Mouse (Mus musculus) midbrain, embryonic 14.5 days (tissue): ENCODE results near the gene Spaca4. TPM values are rescaled to one million over a fixed set of nuclear protein-coding genes. Genes with fewer than 3 reads are reported as not detected.

Experiments used
- ATAC-seq: fragments of 200-750 bp; cut with Nextera tagmentation; 2 replicates; pipeline ENCODE4 v1.8.0; 2017; ENCODE audit warnings: moderate number of reproducible peaks, moderate library complexity; ENCODE audit not compliant: low FRiP score, low TSS enrichment
- DNase-seq: peaks from one replicate; pipeline ENCODE4 v3.0.0-alpha.2; 2015
- H3K27ac ChIP-seq: fragments of 300-500 bp; sonication (generic); replicated peaks from 2 replicates; pipeline ENCODE4 v1.5.1; 2014; ENCODE audit warnings: mild to moderate bottlenecking, low read depth, low read length, moderate library complexity
- H3K27me3 ChIP-seq: fragments of 300-500 bp; sonication (generic); 2 replicates; pipeline ENCODE4 v1.6.1; 2014; ENCODE audit warnings: low read length, control low read depth, mixed read lengths; ENCODE audit not compliant: control insufficient read depth, insufficient read depth
- H3K36me3 ChIP-seq: fragments of 300-500 bp; sonication (generic); 2 replicates; pipeline ENCODE4 v1.6.1; 2014; ENCODE audit warnings: low read length, control low read depth; ENCODE audit not compliant: control insufficient read depth, insufficient read depth
- H3K4me1 ChIP-seq: fragments of 300-500 bp; sonication (generic); 2 replicates; pipeline ENCODE4 v1.6.1; 2014; ENCODE audit warnings: mild to moderate bottlenecking, antibody characterized with exemption, low read length, control low read depth; ENCODE audit not compliant: control insufficient read depth, insufficient read depth
- H3K4me2 ChIP-seq: fragments of 300-500 bp; sonication (generic); 2 replicates; pipeline ENCODE4 v1.6.1; 2014; ENCODE audit warnings: mild to moderate bottlenecking, low read length, moderate library complexity
- H3K4me3 ChIP-seq: fragments of 300-500 bp; sonication (generic); replicated peaks from 2 replicates; pipeline ENCODE4 v1.5.1; 2014; ENCODE audit warnings: low read depth, low read length
- H3K9ac ChIP-seq: fragments of 300-500 bp; sonication (generic); replicated peaks from 2 replicates; pipeline ENCODE4 v1.6.1; 2014; ENCODE audit warnings: mild to moderate bottlenecking, low read length, moderate library complexity
- H3K9me3 ChIP-seq: fragments of 300-500 bp; sonication (generic); 2 replicates; pipeline ENCODE4 v1.6.1; 2016; ENCODE audit warnings: low read length, control low read depth, mixed read lengths; ENCODE audit not compliant: control insufficient read depth
- WGBS: fragments of 180-500 bp; shearing (Covaris S2); extraction: QIAGEN DNeasy Blood & Tissue Kit; methylation state at CpG from one replicate; pipeline ENCODE4 v1.1.7; 2014; 5-methylcytosine and 5-hydroxymethylcytosine counted together
- polyA plus RNA-seq: library from polyadenylated mRNA; unstranded; fragments of >200 nt; fragmentation: Nextera tagmentation; extraction: Ambion mirVana; gene quantifications from 2 replicates; pipeline ENCODE4 v1.2.1, GENCODE M21; 2014

Gene Spaca4
- polyA plus RNA-seq, 1 experiment from 2014 or later = not detected

DNA sequence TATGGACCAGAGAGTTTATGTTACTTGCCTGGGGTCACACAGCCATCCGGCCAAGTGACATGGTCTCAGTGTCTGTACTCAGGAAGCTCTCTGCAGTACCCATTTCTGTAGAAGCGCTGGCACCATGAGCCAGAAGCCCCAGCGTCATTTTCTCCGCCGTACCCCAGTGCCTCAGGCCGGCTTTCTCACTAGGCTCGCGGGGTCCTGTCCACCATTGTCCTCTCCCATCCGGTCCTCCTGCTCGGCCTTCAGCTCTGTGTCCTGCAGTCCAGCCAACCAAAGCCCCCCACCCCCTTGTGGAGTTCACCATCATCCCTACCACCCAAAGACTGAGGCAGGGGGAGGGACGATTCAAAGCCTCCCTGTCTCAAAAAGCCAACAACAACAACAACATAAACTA is 24.0 kb downstream of the Spaca4 start:
- no peak overlapping the region; the same call in 1 of the 2 replicates for H3K4me3 ChIP-seq
- H3K36me3 ChIP-seq = no peaks in the 10 kb centered on the region
- peaks cover 45% of the 10 kb centered on the region for H3K4me1 ChIP-seq
- H3K4me2 ChIP-seq = peak overlapping the region; percentile 94
- no peak overlapping the region; the same call in 1 of the 2 replicates for H3K9ac ChIP-seq
- no peak overlapping the region for H3K27ac ChIP-seq
- ATAC-seq (no peak), DNase-seq (no peak)
- H3K27me3 ChIP-seq = peaks cover 5% of the 10 kb centered on the region
- H3K9me3 ChIP-seq = no peaks in the 10 kb centered on the region
- WGBS = 87% methylated on average over 11 of the region's 11 CpGs

DNA sequence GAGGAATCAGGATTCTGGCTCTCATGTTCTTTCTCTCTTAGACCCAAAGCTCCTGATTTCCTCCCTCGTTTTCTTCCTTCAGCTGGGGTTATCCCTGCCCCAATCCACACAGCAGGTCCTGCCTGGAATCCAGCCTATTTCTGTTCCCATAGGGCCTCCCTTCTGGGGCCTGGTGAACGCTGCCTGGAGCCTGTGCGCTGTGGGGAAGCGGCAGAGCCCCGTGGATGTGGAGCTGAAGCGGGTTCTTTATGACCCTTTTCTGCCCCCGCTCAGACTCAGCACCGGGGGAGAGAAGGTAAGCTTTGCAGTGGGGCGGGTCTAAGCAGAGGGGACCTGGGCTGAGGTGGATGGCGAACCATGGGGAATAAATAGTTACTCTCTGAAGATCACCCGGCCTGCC is 24.5 kb downstream of the Spaca4 start:
- peaks cover 5% of the 10 kb centered on the region for H3K27me3 ChIP-seq
- H3K4me2 ChIP-seq = peak overlapping the region; percentile 94
- H3K36me3 ChIP-seq = no peaks in the 10 kb centered on the region
- peak overlapping the region; percentile 24 for H3K9ac ChIP-seq
- peak overlapping the region; percentile 49 for H3K4me3 ChIP-seq
- DNase-seq = no peak
- H3K9me3 ChIP-seq = no peaks in the 10 kb centered on the region
- peaks cover 40% of the 10 kb centered on the region for H3K4me1 ChIP-seq
- WGBS = 31% methylated on average over 11 of the region's 11 CpGs
- 0 out of 2 replicates have a peak overlapping the region, but pooled peaks have one; percentile 58 for H3K27ac ChIP-seq
- ATAC-seq = no peak

DNA sequence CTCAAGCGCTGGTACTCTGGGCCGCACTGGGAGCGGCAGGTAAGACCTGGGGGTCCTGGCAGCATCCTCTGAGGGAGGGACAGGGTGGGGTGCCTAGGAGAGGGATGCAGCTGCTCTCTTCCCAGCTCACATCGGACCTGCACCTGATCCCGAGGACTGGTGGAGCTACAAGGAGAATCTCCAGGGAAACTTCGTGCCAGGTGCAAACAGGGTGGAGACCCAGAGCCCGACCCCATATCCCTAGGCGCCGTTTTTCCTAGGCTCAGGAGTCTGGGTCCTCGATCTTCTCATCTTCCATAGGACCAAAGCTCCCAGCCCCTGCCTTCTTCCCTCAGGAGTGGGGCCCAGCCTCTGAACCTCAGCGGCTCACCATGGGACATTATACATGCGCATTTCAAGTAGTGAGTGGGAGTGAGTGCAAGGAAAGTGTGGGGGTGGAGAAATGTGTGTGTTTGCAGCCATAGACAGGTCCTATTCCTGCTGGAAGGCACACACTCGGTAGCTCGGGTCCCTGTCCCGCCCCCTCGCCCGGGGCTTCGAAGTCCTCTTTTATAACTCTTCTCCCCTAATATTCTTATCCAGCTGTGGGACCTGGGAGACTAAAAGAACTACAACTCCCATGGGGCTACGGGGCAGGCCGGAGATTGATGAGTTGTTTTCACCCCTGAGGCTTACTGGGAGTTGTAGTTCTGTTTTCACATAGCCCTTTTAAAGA is 25.2 kb downstream of the Spaca4 start:
- Histone ChIP-seq H3K4me1 (peaks cover 34% of the 10 kb centered on the region), H3K4me2 (peak overlapping the region; percentile 94), H3K4me3 (peak overlapping the region; percentile 49), H3K36me3 (no peaks in the 10 kb centered on the region), H3K27ac (peak overlapping the region; percentile 86), H3K9me3 (no peaks in the 10 kb centered on the region), H3K9ac (peak overlapping the region; percentile 80), H3K27me3 (peaks cover 5% of the 10 kb centered on the region)
- ATAC-seq (0 out of 2 replicates have a peak, but pooled peaks have one; percentile 6), DNase-seq (peak; percentile 94)
- WGBS = under 1% methylated on average over 20 of the region's 20 CpGs

DNA sequence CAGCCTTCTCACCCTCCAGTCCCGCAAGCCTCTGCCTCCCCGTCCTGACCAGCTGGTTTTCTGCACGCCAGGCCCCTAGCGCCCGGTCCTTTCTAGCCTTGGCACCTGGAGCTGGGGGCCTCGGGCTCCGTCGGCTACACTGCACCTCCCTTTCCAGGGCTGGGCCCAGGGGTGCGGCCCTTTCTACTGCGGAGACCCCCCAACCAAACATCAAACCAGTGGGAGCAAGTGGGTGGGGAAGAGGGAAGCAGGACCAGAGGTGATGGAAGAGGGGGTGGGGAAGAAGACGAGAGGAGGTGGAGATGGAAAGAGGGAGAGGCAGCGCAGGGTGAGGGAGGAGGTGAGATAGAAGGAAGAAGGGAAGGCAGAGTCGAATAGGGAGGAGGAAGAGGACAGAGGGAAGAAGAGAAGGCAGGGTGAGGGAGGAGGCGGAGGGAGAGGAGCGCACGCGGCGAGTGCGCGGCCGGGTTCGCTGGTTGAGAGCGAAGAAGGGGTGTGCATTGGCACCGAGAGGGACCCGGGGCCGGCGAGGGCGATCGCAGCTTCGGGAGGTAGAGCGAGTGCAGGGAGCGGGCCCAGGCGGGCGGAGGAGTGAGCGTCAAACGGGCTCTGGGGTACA is 26.0 kb downstream of the Spaca4 start, which contains the start of gene Car11:
Gene Car11, plus strand, starts transcription at position 321 of the 619 bp plus-strand sequence.
- H3K27me3 ChIP-seq = peaks cover 5% of the 10 kb centered on the region
- peak within 1 kb of the TSS; percentile 86 for H3K27ac ChIP-seq
- no peaks in the 10 kb centered on the region for H3K9me3 ChIP-seq
- WGBS = 2% methylated on average over 36 of the region's 36 CpGs
- DNase-seq (peak; percentile 69), ATAC-seq (no peak)
- peak within 1 kb of the TSS; percentile 80 for H3K9ac ChIP-seq
- H3K4me2 ChIP-seq = peak within 1 kb of the TSS; percentile 94
- peaks cover 31% of the 10 kb centered on the region for H3K4me1 ChIP-seq
- peak within 1 kb of the TSS; percentile 49 for H3K4me3 ChIP-seq
- H3K36me3 ChIP-seq = no peaks in the 10 kb centered on the region

GRCm38 (mm10) chr7:45697894-45698293 is 27.7 kb downstream of the Spaca4 start:
- peaks cover 5% of the 10 kb centered on the region for H3K27me3 ChIP-seq
- peaks cover 17% of the 10 kb centered on the region for H3K4me1 ChIP-seq
- no peaks in the 10 kb centered on the region for H3K9me3 ChIP-seq
- DNase-seq = no peak
- no peak overlapping the region for H3K4me3 ChIP-seq
- 89% methylated on average over 6 of the region's 7 CpGs for WGBS
- H3K36me3 ChIP-seq = no peaks in the 10 kb centered on the region
- H3K9ac ChIP-seq = no peak overlapping the region
- no peak overlapping the region for H3K4me2 ChIP-seq
- H3K27ac ChIP-seq = no peak overlapping the region
- no peak for ATAC-seq

DNA sequence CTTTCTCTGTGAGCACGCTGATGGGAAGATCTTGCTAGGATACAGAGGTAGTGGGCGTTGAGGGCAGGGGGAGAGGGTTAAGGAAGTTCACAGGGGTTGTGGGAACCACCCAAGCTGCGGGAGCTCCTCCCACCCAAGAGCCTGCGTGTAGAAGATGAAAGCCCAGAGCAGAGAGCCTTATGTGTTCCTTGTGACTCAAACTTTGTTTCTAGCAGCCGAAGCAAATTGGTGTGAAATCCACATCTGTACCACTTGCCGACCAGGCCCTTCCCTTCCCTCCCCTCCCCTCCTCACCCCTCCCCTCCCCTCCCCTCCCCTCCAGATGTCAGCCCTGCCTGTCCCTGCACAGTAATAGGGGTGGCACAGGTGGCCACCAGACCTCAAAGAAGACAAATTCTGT is 30.5 kb downstream of the Spaca4 start:
- H3K4me1 ChIP-seq = 0 out of 2 replicates have a peak, but pooled peaks cover 2% of the 10 kb centered on the region
- no peaks in the 10 kb centered on the region for H3K36me3 ChIP-seq
- H3K4me3 ChIP-seq = no peak overlapping the region
- H3K9me3 ChIP-seq = no peaks in the 10 kb centered on the region
- 8% methylated on average over 6 of the region's 6 CpGs for WGBS
- H3K9ac ChIP-seq = no peak overlapping the region
- no peak for ATAC-seq
- peaks cover 5% of the 10 kb centered on the region for H3K27me3 ChIP-seq
- H3K4me2 ChIP-seq = no peak overlapping the region
- H3K27ac ChIP-seq = no peak overlapping the region
- no peak for DNase-seq

DNA sequence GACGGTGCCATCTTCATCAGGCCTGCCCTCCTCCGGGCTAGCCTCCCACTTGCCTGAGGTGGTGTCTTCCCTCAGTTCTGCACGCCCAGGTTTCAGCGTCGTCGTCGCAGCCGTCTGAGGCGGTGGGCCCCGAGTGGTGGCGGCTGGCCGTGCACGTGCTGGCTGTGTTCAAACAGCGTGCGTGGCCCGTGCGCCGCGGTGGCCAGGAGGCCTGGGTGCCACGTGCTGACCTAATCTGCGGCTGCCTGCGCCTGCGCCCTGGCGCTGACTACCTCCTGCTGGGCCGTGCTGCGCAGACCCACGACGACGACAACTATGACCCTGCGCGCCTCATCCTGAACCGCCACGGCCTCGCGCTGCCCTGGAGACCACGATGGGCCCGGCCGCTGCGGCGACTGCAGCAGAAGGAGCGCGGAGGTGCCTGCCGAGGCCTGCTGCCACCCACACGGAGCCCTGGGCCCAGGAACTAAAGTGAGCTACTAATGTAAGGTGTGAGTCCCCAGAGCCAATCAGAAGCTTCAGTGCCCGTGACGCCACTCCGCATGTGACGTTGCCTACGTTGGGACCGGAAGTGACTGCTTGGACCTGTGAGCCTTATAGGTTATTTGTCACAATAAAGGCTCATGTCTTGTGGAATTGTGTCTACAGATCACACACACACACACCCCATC is 31.6 kb downstream of the Spaca4 start, which contains the start of gene Sec1:
Gene Sec1, minus strand, starts transcription at position 482 of the 671 bp plus-strand sequence.
- ATAC-seq (no peak), DNase-seq (no peak)
- Histone ChIP-seq H3K4me2 (no peak within 1 kb of the TSS), H3K27me3 (peaks cover 5% of the 10 kb centered on the region; the same call in 1 of the 2 replicates), H3K4me1 (no peaks in the 10 kb centered on the region), H3K4me3 (no peak within 1 kb of the TSS), H3K27ac (no peak within 1 kb of the TSS), H3K9ac (no peak within 1 kb of the TSS), H3K36me3 (no peaks in the 10 kb centered on the region), H3K9me3 (no peaks in the 10 kb centered on the region)
- WGBS = 91% methylated on average over 50 of the region's 50 CpGs

- H3K9ac ChIP-seq = no peak overlapping the region
- no peaks in the 10 kb centered on the region for H3K36me3 ChIP-seq
- no peaks in the 10 kb centered on the region for H3K27me3 ChIP-seq
- no peak for DNase-seq
- H3K4me1 ChIP-seq = no peaks in the 10 kb centered on the region
- no peak overlapping the region for H3K4me2 ChIP-seq
- 82% methylated on average over 2 of the region's 2 CpGs for WGBS
- no peak for ATAC-seq
- H3K9me3 ChIP-seq = no peaks in the 10 kb centered on the region
- no peak overlapping the region for H3K4me3 ChIP-seq
- H3K27ac ChIP-seq = no peak overlapping the region
These were observed 33.2 kb downstream of the Spaca4 start for GRCm38 (mm10) chr7:45692364-45692763.
